Mouse (Mus musculus) yolk sac, embryonic 10.5 days (tissue): Measurements from ENCODE around the gene Gns.

Experiments used
- DNase-seq: peaks from one replicate; pipeline ENCODE4 v3.0.0-alpha.2; 2017; ENCODE audit warnings: low spot score

The Gns gene

DNA sequence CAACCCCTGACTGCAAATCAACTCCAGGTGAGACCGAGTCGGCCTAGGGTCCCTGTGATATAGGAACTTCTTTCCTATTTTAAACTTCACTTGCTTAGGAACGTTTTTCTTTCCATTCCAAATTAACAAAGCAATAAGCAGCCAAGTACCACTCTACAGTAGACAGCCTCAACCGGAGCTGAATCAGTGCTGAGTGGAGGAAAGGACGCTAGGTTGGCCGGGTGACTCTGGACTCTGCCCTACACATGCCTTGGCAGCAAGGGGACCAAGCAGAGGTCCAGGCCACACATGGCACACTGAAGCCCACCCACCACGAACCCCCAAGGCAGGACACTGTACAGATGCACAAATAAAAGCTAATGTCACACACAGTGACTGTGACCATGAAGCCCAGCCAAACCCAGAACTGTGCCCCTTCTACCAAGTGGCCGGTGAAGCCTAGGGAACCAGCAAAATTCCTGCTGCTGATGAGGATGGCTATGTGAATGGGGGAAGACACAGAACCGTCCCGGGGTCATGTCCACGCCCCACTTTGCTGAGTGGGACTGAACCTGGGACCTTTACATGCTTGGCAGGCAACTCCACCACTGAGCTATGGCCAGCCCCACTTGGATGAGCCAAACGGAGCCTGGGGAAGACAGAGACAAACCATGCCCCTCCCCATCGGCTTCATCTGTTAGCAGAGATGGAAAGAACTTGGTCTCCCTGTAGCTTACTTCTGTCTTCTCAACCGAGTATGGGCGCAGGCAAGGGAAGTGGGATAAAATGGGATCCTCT, 66.1 kb downstream of the Gns start:
- no peak for DNase-seq

DNA sequence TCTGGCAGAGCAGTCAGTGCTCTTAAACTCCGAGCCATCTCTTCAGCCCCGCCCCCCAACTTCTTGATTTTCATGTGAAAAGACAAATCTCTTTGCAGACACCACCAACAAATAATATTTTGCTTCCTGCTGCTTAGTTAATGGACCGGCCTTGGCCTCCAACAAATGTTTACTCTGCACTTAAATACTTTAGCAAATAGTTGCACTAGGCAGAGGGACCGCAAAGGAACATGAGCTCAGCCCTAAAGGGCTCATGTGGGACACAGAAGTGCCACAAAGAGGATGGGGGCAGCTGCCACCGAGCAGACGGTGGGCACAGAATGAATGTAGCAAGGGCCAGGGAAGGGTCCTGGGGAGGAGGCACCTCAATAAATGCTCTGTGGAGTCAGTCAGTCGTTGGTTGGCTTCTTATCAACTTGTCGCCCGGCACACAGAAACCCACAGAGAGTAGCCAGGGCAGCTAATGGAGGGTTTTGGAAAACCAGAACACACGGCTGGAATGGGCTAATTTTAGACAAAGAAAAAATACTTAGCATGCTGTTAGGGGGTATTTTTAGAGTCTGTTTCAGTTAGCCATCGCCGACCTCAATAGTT, 67.2 kb downstream of the Gns start:
- DNase-seq: no peak

DNA sequence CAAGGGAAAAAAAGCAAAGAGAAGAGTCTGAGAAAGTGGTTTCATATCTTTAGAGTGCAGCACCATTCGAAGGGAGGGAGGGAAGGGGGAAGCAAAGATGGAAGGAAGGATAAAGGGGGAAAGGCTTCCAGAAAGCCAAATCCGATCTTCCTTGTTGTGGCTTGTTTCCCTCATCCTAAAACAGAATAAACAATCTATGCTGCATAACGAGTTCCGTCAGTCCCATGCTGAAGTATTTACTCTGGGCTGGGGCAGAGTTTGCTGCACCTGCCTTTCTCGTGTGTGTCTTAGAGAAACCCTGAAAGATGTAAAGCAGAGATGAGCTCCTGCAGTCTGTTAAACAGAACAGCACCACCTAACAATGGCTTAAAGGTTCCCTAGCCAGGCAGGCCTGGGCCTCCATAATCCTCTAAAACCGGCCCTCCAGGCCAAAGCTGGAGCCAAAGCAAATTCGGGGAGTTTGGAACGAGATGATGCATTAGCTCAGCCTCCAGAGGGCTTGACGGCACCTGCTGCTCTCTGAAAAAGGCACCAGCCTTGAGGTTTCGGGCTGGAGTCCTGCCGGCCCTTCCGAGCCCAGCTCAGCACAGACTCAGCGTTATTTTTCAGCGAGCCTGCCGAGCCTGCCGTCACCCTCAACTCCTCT, 67.9 kb downstream of the Gns start:
- DNase-seq: no peak

DNA sequence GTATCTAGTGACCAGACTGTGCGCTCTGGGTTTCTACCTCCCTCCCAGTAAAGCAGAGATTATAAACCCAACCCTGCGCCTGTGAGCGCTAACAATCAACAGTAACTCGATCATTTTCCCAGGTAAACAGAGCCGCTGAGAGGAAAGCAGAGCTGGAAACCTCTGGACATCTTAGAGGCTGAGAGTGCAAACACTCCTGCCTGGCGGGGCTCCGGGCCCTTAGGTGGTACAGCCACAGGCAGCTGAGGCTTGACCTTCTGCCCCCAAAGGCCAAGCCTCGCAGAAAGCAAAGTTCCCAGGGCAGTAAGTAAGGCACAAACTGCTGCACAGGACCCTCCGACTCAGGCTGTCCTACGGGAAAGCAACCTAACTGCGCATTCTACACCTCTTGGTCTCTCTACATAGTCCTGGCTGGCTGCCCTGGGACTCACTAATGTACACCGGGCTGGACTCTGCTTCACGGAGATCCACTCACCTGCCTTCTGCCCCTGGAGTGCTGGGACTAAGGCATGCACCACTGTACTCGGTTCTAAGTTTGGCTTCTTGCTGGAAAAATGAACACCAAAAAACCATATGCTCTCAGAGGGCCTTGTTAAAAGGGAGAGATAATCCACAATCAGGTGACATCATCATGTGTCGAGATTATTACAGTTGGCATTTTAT, 69.7 kb downstream of the Gns start:
- peak; percentile 72 for DNase-seq

DNA sequence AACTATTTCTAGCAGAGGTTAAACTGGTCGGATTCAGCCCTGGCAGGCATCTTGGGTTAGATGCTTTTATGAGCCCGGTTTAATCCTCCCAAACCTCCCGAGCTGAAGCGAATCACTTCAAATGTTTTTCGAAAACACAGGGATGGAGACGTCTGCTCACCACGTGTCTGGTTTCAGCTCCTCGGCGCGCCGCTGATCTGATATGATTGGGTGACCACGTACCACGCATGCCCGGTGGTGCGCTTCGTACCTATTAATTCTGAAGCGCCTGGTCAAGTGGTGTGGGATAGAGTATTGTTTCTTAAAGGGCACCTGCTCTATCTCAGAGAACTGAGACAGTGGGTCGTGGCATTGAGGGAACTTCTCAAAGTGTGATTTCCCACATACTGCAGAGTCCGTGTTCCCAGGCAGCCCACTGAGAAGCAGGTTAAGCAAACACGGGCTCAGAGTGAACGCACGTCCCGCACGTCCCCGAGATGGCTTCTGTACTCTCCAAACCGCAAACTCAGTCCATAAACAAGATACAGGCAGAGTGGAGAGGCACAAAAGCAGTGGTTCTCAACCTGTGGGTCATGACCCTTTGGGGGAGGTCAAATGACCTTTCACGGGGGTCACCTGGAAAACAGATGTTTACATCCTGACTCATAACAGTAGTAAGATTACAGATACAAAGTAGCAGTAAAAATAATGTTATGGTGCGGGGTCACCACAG, 70.8 kb downstream of the Gns start:
- no peak for DNase-seq

DNA sequence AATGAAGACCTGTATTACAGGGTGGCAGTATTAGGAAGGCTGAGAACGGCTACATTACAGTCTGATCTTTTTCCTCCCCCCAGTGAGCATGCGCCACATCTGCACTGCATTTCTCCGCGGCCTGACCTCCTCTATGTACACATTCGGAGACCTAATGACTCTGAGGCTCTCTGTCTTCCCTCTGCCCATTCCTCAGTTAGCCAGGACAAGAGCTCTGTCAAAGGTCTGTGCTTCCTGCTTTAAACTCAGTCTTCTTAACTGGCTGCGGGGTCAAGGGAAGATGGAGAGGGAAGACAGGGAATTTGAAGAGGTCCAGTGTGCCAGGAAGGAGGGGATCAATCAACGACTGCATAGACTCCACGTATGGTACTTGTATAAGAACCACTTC, 71.4 kb downstream of the Gns start:
- DNase-seq: peak; percentile 83

DNA sequence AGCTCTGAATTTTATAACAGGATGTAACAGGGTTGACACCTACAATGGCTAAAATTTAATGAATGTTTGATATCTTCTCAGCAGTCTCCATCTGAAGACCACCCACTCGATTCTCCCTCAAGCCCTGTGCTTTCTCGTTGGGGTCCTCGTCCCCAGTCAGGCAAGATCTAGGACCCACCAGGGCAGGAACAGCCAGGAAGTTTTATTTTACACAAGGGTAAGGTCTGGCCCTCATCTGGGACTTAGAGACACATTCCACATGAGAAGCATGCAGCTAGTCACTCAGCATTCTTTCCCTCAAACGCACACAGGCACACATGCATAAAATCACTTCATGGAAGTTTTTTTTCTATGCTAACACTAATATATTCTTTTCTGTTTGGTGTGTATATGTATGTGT, 71.8 kb downstream of the Gns start:
- no peak for DNase-seq

DNA sequence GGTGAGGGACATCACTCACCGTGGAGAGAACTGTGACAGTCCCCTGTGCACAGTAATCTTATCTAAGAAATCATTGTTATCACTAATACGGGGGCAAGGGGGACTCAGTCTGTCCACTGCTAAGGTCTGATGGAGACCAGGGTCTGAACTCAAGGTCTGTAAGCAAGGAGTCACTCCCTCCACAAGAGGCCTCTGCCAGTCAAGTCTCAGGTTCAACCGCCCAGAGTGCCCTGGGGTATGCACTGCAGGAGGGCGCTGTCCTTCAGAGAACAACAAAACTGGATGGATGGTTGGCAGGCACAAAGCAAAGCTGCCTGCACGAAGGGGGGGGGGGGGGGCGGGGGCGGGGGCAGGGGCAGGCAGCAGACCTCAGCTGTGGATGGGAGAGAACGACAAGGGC, 73.2 kb downstream of the Gns start:
- DNase-seq: no peak

DNA sequence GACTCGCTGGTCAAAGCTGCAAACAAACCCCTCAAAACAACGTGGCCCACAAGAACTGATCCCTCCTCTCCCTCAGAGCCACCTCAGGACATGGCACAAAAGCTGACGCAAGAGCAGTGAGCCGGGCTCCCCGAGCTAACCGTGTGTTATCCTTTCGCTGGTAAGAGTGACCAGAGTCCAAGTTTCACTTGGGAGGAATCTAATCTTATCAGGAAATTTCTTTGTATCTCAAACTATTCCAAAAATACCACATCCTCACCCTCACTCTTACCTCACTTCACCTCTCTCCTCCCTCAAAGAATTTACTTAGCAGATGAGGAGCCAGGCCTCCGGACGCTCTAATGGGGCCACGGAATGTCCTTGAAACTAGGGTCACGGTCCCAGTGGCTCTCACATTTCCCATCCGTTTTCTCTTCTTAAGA, 74.4 kb downstream of the Gns start:
- peak; percentile 53 for DNase-seq

DNA sequence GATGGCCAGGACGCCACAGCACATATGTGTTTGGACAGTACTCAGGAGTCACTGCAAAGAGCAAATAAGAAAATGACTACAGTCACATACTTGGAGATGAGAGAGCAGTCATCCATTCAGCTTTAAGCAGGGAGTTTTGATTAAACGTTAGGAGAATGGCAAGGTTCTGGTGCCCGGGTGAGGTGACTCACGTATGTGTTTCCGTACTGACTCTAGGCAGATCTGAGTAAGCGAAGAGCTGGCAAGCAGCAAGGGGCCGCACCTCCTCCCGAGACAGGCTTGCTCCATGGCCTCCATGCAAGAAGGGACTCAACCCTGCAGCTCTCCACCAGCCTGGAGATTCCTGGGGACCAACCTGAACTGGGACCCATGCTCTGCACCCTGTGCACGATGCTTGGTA, 78.9 kb downstream of the Gns start:
- no peak for DNase-seq

DNA sequence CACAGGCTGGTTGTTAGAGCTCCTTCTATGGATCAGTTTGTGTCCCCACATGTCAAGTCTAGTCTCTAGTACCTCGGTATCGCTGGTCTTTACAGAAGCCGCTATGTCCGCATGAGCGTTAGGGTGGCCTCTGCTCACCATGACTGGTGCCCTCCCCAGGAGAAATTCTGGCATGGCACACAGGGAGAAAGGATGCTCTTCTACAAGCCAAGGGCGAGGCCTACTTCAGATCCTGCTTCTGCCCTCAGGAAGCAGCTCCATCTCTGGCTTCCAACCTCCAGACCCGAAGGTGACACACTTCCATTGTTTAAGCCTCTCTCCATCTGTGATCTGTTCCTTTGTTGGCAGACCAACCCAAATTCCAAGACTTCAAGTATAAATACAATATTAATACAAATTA, 79.3 kb downstream of the Gns start:
- no peak for DNase-seq

DNA sequence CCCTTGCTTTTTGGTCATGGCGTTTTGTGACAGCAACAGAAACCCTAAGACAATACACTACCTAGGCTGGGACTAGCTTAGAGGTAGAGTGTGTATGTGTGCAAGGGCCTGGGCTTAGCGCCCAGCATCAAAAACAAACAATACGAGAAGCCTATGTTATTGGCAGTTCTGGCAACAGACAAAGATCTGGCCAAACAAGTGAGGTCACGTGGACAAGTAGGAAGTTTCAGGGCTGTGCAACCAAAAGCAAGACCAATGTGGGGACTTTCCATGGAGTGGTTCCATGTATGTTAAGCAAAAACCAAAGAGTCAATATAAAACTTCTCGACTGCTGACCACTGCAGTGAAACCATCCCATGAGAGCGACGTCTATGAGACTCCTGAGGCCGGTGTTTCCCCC, 80.9 kb downstream of the Gns start:
- DNase-seq: no peak
